Mouse (Mus musculus): ENCODE data around the gene Mllt11.
"Not testable (repeated sequence)": the region's sequence is repeated elsewhere in the genome, so short reads cannot be mapped to it uniquely, and the experiment has no call there.

Mllt11 gene

GRCm38 (mm10) chr3:95217255-95218134 lies 14.5 kb downstream of the Mllt11 start, which contains the start of gene Gabpb2:
Gene Gabpb2 (minus strand): TSS chr3:95217916.
- peak; percentile 98 for DNase-seq (ENCODE audit: low read depth, low spot score)

DNA sequence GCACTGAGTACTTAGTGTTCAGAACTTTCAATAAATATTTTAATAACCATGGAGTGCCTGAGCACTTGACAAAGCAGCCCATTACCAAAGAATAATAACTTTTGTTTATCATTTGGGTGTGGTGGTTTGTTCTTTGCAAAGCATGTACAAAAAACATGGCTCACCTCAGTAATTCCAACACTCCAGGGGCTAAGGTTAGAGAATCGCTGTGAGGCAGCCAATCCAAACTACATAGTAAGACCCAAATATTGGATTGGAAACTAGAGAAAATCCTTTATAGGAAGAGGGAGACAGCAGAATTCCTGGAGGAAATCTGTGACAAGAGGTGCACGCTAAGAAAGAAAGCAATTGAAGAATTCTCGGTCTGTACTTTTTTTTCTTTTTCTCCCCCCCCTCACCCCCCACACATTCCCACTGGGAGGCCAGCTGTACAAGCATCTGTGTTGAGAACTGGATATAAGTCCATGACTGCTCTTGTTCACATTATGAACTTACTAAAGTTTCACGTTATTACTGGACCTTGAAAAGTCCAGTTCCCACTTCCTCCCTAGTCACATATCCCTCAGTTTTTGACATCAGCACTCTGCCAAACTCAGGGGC lies 15.2 kb downstream of the Mllt11 start:
- no peak for DNase-seq (ENCODE audit: low read depth, low spot score)

- no peak for DNase-seq (ENCODE audit: low read depth, low spot score)
Measured at GRCm38 (mm10) chr3:95213609-95213975, 18.4 kb downstream of the Mllt11 start.

DNA sequence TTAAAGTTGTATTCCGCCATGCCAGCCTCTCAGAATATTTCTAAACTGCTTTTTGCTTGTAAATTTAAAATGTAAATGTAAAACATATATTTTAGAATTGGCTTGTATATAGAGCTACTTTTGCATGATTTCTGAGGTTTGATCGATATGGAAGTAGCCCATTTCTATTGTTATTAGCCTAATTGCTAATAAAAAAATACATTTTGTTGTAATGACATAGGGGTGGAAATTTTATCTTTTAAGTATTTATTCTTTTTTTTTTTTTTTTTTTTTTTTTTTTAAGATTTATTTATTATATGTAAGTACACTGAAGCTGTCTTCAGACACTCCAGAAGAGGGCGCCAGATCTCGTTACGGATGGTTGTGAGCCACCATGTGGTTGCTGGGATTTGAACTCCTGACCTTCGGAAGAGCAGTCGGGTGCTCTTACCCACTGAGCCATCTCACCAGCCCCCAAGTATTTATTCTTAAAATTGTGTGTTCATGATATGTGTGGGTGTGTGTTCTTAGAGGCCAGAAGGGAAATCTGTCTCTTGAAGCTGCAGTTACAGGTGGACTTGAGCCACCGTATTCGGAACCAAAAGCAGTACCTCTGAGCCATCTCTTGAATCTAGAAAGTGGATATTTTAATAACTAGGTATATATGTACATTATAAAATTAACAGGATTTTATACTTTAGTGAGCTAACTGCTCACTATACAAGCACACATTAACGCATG lies 18.9 kb downstream of the Mllt11 start:
- DNase-seq (ENCODE audit: low read depth, low spot score), result not testable (repeated sequence)

DNA sequence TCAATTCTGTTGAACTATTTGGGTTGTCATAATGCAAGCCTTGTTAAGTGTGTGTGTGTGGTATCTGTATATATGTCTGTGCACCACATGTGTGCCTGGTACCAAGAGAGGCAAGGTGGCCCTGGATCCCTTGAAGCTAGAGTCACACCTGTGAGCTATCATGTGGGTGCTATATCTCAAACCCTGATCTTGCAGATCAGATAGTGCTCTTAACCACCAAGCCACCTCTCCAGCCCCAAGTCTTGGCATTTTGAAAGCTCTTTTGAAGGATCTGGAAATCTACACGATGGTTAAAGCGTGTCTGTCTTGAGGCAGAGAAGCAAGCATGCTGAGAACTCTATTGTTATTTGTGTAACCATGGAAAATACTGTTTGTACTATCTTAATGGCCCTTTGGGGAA lies 21.4 kb downstream of the Mllt11 start:
- DNase-seq (ENCODE audit: low read depth, low spot score), result no peak

GRCm38 (mm10) chr3:95208286-95208685 lies 23.7 kb downstream of the Mllt11 start:
- no peak for DNase-seq (ENCODE audit: low read depth, low spot score)

DNA sequence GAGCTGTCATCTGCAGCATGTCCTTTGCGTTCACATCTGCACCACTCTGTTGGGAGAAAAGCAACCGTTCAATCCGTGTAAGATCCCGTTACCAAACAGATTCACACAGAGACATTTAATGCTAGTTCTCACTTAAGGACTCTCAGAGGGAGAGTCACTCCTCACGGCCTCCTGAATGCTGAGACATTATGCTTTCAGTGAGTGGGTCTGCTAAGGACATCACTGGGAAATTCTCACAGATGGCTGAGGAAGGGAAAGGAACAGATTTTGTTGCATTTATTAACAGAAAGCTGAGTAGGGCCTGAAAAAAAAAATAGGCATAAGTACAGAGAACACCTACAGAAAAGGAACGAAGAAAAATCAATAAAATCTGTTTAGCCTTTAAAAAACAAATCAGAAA lies 28.1 kb downstream of the Mllt11 start:
- DNase-seq (ENCODE audit: low read depth, low spot score), result no peak

GRCm38 (mm10) chr3:95200562-95200961 lies 31.4 kb downstream of the Mllt11 start:
- DNase-seq (ENCODE audit: low read depth, low spot score), result no peak

DNA sequence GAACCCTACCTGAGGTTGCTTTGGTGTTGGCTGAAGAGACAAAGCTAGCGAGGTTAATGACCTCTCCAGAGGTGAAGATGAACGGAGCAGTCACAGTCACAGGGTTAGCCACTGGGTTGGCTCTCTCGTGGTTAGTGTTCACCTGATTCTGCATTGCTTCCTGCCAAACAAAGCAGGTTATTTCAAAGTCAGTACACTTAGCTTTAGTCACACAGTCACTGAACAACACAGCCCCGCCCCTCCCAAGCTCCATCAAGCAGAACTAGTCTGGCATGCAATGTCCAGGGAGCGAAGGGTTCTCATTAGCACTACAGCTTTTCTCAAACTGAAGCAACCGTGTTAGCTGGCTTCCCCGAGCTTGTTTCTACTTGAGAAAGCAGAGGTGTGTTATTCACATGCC lies 31.8 kb downstream of the Mllt11 start:
- no peak for DNase-seq (ENCODE audit: low read depth, low spot score)

GRCm38 (mm10) chr3:95199101-95199500 lies 32.9 kb downstream of the Mllt11 start:
- DNase-seq (ENCODE audit: low read depth, low spot score), result no peak

DNA sequence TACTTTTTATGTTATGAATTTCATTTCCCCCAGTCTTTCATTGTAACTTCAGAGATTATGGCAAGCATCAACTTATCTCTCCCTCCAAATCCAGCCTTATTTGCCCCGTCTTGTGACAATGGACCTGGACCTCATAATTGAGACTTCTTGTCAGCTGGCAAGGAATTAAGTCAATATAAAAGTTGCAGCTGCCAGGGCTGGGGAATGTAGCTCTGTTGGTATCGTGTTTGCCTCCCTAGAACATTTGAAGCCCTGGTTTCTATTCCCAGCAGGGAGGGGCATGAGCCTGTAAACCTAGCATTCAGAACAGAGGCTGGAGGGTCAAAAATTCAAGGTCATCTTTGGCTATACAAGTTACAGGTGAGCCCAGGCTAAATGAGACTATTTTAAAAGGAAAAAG lies 36.2 kb downstream of the Mllt11 start:
- DNase-seq (ENCODE audit: low read depth, low spot score), result no peak

- DNase-seq (ENCODE audit: low read depth, low spot score), result no peak
Measured at GRCm38 (mm10) chr3:95194721-95195135, 37.2 kb downstream of the Mllt11 start.

- DNase-seq (ENCODE audit: low read depth, low spot score), result no peak
Measured at GRCm38 (mm10) chr3:95186888-95187287, 45.1 kb downstream of the Mllt11 start.

DNA sequence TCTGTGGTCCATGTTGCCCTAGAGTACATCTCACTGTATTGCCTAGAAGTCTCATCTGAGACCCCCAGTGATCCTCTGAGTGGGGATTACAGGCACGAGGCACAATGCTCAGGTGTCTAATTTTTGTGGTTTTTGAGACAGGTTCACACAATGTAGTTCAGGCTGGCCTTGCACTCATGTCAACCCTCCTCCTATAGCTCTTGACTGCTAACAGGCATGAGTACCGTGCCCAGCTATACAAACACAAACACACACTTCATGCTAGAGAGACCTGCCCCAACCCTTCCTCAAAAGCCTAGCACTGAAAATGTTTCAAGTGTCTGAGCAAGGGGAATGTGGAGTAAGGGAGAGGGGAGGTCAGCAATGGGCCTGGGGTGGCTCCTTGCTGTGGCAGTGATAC lies 45.9 kb downstream of the Mllt11 start:
- no peak for DNase-seq (ENCODE audit: low read depth, low spot score)

DNA sequence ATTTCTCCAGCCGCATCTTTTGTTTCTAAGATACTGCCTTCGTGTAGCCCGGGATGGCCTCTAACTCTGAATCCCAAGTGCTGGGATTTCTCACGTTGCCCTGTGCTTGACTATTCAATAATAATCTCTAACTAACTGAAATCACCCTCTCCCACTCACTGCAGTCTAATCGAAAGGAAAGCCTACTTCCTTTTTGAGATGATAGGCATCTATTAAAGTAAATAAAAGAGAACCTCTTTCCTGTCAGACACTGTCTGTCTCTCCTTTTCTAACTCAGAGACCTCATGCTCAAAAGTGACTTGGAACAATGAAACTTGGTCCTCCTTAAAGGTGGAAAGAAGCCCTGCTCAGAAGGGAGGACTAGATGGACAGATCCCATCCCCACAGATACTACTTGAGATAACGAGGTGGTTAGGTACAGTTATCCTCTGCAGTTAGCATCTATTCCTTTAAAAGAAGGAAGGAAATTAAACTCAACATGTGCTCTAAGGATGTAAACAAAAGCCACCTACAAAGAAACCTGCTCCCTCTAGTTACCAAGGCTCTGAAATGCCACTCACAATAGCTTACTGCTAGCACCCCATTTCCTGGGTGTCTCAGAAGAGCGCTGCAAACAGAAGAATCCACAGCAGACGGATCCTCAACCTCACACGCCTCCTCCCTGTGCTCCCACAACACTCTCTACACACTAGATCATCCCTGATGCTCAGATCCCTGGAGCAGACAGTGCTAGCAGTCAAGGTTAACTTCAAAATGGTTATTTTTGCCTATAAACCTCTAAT lies 47.0 kb downstream of the Mllt11 start:
- no peak for DNase-seq (ENCODE audit: low read depth, low spot score)

GRCm38 (mm10) chr3:95181841-95182240 lies 50.1 kb downstream of the Mllt11 start:
- DNase-seq (ENCODE audit: low read depth, low spot score), result no peak

DNA sequence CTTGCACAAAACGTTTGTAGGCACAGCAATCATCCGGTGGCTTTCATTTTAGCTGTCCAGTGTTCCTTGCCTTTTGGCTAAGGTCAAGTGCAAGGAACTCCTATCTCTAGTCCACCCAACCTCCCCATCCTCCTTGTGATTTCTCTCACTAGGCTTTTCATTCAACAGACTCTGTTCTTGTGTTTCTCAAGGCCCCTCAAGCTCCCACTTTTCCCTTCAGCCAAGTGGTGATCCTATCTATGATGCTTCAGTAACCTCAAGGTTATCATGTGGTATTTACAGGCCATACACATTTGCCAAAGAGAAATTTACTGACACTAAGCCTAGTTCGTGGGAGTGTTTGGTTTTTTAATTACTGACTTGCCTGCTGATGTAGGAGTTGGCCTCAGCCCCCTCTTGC lies 52.1 kb downstream of the Mllt11 start:
- no peak for DNase-seq (ENCODE audit: low read depth, low spot score)

GRCm38 (mm10) chr3:95178948-95179347 lies 53.0 kb downstream of the Mllt11 start:
- no peak for DNase-seq (ENCODE audit: low read depth, low spot score)

- peak; percentile 25 for DNase-seq (ENCODE audit: low read depth, low spot score)
Measured at GRCm38 (mm10) chr3:95177583-95177982, 54.4 kb downstream of the Mllt11 start.

DNA sequence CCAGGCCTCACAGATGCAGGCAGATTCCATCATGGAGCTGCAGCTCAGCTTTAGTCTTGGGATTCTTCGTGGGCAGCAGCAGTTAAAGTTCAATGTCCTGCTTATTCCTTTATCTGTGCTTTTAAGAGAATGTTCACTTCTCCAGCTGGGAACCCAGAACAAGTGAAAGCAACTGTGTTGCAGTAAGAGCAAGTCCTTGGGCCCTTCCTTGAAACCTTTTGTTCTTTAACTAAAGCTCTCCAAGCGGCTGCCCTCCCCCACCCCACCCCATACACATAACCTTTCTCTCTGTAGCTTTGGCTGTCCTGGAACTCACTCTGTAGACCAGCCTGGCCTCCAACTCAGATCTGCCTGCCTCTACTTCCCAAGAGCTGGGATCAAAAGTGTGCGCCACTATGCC lies 55.5 kb downstream of the Mllt11 start:
- DNase-seq (ENCODE audit: low read depth, low spot score), result peak; percentile 69

- peak; percentile 89 for DNase-seq (ENCODE audit: low read depth, low spot score)
Measured at GRCm38 (mm10) chr3:95174011-95174592, 57.9 kb downstream of the Mllt11 start.

Measured in R1 (cell line).